Mouse (Mus musculus) testis, postnatal 10 days (tissue): ENCODE data around the gene Trip13.

Experiments
- DNase-seq: peaks from one replicate; pipeline ENCODE4 v3.0.0; 2021; ENCODE audit warnings: low spot score

The Trip13 gene

DNA sequence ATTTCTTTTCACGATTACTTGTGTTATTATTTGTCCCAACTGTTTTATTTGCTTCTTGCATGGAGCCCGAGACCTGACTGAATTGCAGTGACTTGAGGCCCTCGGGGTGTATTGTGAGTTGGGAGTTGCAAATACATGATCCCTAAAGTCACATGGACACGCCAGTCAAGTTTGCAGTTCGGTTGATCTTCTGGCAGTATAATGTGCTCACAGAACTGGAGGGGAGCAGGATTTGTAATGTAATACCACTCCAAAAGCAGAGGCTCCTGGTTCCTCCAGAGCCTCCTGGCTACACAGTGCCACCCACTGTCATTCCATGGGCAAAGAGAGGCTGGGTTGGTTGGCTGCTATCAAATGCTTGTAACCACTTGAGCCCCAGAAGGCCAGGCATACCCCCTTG, 51.0 kb downstream of the Trip13 start:
- no peak for DNase-seq

DNA sequence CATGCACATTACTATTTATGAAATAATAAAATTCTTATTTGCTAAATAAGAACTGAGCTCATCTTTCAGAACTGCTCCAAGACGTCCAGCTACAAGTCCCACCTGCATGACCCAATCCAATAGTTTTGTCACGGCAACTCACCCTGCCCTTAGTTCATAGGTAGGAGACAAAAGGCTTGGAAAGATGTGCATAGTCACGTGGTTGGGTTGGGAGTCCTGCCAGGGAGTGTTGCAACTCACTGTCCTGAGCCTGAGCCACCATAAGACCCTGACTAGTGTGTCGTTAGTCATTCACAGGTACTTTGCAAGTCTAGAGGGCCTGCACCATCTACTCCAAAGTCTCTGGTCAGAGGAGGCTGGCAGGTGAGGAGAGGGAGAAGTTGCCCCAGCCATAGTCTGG, 51.5 kb downstream of the Trip13 start:
- peak; percentile 46 for DNase-seq

DNA sequence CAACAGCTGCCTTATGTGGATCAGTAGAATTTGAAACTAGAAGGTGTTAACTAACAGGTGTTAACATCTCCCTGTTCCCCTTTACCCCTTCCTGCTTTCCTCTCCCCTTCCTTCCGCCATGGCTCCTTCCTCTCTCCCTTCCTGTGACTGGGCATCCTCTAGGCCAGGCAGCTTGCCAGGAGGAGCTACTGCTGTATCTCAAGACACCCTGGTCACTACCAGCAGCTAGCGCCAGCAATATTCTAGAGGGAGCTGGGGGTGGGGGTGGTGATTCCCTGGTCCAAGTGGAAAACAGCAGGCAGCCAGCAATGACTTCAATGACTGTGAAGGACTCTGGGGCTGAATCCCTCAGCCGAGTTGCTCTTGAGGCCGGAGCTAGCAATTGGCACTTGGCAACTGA, 51.9 kb downstream of the Trip13 start:
- DNase-seq, result peak; percentile 56

DNA sequence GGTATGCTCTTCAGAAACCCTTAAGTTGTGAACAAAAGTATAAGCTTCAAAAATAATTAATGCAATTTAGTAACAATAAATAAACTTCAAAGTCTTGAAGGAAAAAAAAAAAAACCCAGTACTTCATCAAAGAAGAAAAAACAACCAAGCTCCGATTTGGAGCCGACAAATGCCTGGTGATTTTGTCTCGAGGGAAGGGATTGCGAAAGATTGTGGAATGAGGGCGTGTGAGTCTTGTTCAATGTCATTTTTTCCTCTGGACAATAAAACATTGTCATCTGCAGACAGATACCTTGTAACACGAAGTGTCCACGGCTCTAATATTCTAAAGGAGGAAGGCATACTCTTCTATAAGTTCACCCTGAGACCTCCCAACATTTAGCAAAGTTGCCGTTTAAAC, 56.2 kb downstream of the Trip13 start:
- DNase-seq, result no peak

DNA sequence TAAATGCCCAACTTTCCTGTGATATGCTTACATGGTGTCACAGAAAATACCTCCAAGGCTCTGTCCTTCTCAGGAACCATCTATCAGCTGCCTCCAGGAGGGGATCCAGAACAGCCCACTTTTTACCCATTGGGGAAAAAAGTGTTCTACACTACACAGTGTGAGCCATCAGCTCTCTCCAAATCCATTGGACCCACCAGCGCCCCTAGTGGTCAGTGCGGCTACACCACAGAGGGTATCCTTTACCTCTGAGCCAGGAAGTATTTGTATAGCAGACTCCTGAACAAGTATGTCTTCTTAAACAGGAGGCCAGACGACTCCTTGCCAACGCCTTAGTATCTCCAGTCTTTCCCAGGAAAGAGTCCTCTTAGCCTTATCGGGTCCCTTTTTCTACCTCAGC, 57.8 kb downstream of the Trip13 start:
- peak; percentile 83 for DNase-seq

DNA sequence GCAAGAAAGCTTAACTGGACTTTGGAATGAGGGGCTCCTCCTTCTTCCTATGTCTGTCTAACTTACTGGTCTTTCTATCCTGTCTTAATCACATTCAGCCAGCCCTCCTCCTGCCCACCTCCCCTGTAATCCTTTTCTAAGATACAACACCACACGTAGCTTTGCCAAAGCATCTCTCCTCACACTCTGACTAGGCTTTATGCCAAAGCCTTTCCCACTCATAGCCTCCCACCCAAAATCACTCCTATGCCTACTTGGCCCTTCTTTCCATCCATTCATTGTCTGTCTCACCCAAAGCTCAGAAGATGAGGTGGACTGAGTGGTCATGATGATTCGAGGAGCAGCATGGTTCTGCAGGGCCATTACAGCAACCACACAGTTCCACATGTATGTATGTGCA, 65.4 kb downstream of the Trip13 start:
- no peak for DNase-seq
